Mouse (Mus musculus): ENCODE data around the gene Pros1.

Gene Pros1

DNA sequence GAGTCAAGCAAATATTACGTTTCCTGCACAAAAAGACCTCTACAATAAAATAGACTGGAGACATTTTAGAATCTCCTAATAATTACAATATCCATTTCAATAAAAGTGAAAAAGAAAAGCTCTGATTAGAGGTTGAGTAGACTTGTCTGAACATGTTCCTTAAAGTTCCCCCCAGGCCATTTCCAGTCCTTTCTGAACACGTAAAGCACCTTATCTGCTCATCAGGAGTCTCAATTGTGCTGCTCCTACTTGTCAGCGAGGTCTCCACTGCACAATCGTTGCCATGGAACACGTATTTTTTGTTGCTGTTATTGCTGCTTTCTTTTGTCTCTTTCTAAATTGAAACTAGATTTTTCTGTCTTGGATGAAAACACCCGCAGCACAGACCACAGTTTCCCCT, 7.3 kb downstream of the Pros1 start:
- no peak for DNase-seq

DNA sequence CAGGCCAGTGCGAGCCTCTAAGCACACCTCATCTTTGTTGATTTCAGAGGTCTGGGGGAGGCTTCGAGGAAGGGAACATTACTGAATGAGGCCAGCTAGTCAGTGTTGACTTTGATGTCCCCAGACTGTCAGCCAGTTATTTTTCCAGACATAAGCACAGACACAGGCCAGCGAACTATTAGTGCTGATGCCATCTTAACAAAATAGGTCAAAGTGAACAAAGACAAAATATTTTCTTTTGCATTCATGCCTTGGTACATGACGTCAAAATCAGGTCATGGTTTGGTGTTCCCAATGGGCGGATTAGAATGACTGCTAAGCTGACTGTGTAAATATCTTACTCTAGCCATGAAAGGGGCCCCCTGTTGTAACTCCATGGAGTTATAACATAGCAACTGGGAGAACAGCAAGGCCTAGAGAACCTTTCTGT, 18.6 kb downstream of the Pros1 start:
- no peak for DNase-seq

DNA sequence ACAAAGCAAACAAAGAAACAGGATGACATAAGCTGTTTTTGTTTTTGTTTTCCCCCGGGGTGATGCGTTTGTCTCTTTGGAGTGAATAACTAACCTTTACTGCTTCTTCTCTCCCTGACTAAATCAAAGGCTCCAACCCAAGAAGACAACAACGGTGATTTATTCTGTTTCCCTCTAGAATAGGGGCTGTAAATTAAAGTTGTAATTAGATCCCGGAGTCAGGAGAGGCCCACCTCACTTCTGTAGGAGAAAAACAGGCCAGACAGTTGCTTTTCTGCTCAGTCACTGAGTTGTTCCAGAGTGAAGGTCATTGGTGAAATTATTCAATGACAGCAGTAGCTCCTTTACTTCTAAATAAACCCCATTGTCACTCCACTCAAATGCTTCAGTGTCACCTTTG, 19.1 kb downstream of the Pros1 start:
- DNase-seq = no peak

GRCm38 (mm10) chr16:62874065-62874464, 20.0 kb downstream of the Pros1 start:
- no peak for DNase-seq

GRCm38 (mm10) chr16:62895824-62896223, 41.7 kb downstream of the Pros1 start:
- no peak for DNase-seq

- no peak for DNase-seq
Observed at GRCm38 (mm10) chr16:62911364-62911763, 57.3 kb downstream of the Pros1 start.

- DNase-seq = no peak
Observed at GRCm38 (mm10) chr16:62912246-62912645, 58.1 kb downstream of the Pros1 start.

- DNase-seq = no peak
Observed at GRCm38 (mm10) chr16:62915530-62915929, 61.4 kb downstream of the Pros1 start.

GRCm38 (mm10) chr16:62922245-62922644, 68.1 kb downstream of the Pros1 start:
- no peak for DNase-seq

DNA sequence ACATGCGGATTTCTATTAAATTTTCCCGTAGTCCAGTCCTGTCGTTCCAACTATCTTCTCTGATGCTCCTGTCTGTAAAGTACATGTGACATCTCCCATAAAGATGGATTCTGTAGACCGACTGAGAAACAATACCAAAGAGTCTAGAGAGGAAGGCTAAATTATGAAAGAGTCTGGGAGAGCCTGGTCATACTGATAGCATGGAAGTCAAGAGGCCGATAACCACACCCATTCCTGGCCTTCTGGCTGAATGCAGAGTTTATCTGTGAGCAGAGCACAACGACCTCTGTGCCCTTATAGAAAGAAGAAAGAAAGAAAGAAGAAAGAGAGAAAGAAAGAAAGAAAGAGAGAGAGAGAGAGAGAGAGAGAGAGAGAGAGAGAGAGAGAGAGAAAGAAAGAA, 77.2 kb downstream of the Pros1 start:
- no peak for DNase-seq

- DNase-seq = no peak
Observed at GRCm38 (mm10) chr16:62936316-62936715, 82.2 kb downstream of the Pros1 start.

- peak; percentile 54 for DNase-seq
Observed at GRCm38 (mm10) chr16:62940388-62941003, 86.4 kb downstream of the Pros1 start.

GRCm38 (mm10) chr16:62941763-62942162, 87.7 kb downstream of the Pros1 start:
- no peak for DNase-seq

- DNase-seq = no peak
Observed at GRCm38 (mm10) chr16:62942418-62943410, 88.6 kb downstream of the Pros1 start.

GRCm38 (mm10) chr16:62958485-62958884, 104.4 kb downstream of the Pros1 start:
- DNase-seq = no peak

GRCm38 (mm10) chr16:62964361-62964763, 110.3 kb downstream of the Pros1 start:
- DNase-seq = no peak

- DNase-seq = no peak
Observed at GRCm38 (mm10) chr16:62971673-62972332, 117.7 kb downstream of the Pros1 start.

- no peak for DNase-seq
Observed at GRCm38 (mm10) chr16:62974926-62975325, 120.8 kb downstream of the Pros1 start.

Measured in kidney, adult 18-20 months (tissue).